Mouse (Mus musculus) ES-CJ7 (cell line): ENCODE measurements at regions not wholly inside any gene's neighbourhood (a gene's known extent, or its start where the extent isn't known, plus 50 kb on each side); places are given as distances from the start of the nearest gene placed in this dataset.

Experiments
- DNase-seq: peaks from one replicate; pipeline ENCODE4 v3.0.0; 2011; ENCODE audit warnings: low read depth, low spot score

- peak; percentile 50 for DNase-seq
Observed at GRCm38 (mm10) chr11:91749322-91749721, 172.0 kb upstream of the Kif2b start.
